Mouse (Mus musculus) Patski (cell line): ENCODE measurements around the gene Ptprr. TPM values are rescaled to one million over a fixed set of nuclear protein-coding genes. Genes with fewer than 3 reads are reported as not detected.

Experiments used
- ATAC-seq: fragments of 100-300 bp; one replicate; pipeline ENCODE4 v1.8.0; 2021
- CTCF ChIA-PET: fragments of 350-600 bp; sonication (Branson Sonifier 250); formaldehyde crosslinking; loops from one replicate; lab custom pipeline; 2022; ENCODE audit warnings: inconsistent platforms; lab: Charles Lee
- POLR2A ChIA-PET: fragments of 350-600 bp; sonication (Branson Sonifier 250); formaldehyde crosslinking; loops from one replicate; lab custom pipeline; 2022; ENCODE audit warnings: antibody characterized with exemption, inconsistent platforms; lab: Charles Lee
- DNase-seq: peaks from one replicate; pipeline ENCODE4 v3.0.0-alpha.2; 2011; ENCODE audit warnings: low read depth, low spot score
- H3K27me3 ChIP-seq: fragments of 371-371 bp; one replicate; pipeline ENCODE4 v1.5.1; 2021
- CTCF ChIP-seq: fragments of 100-300 bp; IDR thresholded peaks from one replicate; pipeline ENCODE4 v1.5.1; 2021
- in situ Hi-C: fragments of 300-500 bp; cut with MboI; formaldehyde crosslinking; loops from 3 replicates; pipeline ENCODE4 v1.11.1; 2018; ENCODE audit warnings: low pct_unique_long_range_greater_than_20kb, mixed read lengths
- polyA plus RNA-seq: library from polyadenylated mRNA; unstranded; gene quantifications from one replicate; pipeline ENCODE4 v1.2.3, GENCODE M21; 2021

Ptprr gene
- polyA plus RNA-seq, 1 experiment from 2014 or later = 0.32 TPM

- CTCF ChIA-PET = no interaction called here
- H3K27me3 ChIP-seq = peaks cover 21% of the 10 kb centered on the region
- ATAC-seq (no peak), DNase-seq (no peak)
- POLR2A ChIA-PET = no interaction called here
- TF ChIP-seq CTCF = no peak
- in situ Hi-C loops = loop anchor here (25.0 kb wide), 1 partner anchor 236 kb away; no protein-coding TSS in a partner anchor
These were observed 57.9 kb downstream of the Ptprr start for GRCm38 (mm10) chr10:116075954-116076353.

DNA sequence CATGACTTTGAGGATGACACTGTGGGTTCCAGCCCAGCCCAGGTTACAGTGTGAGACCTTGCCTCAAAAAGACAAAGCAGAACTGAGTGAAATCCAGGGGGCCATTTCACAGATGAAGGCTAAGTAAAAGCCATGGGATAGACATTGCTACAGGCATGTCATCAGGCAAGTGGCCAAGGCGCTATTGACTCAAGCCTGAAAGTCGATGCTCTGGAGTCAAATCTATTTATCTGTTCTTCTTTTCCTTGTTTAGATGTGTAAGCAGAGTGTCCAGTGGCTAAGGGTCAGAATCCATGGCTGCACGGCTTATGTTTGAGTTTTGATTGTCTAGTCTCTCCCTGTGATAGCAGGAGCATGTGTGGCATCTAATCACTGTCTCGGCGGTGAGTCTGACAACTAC is 60.6 kb downstream of the Ptprr start:
- ATAC-seq (no peak), DNase-seq (no peak)
- ChIA-PET POLR2A (no interaction called here), CTCF (no interaction called here)
- H3K27me3 ChIP-seq = peaks cover 14% of the 10 kb centered on the region
- no peak for TF ChIP-seq CTCF
- in situ Hi-C loops = loop anchor here (25.0 kb wide), 1 partner anchor 234 kb away; no protein-coding TSS in a partner anchor

DNA sequence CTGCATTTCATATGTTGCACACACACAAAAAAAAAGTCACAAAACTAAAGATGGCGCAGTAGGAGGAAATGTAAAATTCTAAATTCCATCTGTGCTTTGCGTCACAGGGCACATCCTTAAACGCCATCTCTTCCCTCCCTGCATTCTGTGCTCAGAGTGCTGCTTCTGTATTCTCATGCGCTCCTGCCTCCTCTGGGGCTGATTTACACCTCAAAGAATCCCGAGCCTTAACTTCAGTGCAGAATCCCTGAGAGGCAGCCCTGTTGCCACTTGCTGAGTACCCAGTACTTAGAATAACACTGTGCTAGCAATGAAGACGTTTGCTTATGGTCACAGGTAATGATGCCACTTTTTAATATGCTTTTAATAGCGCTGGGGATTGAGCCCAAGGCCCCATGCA is 61.4 kb downstream of the Ptprr start:
- peaks cover 9% of the 10 kb centered on the region for H3K27me3 ChIP-seq
- no peak for TF ChIP-seq CTCF
- ChIA-PET POLR2A (no interaction called here), CTCF (no interaction called here)
- ATAC-seq = no peak
- in situ Hi-C loops = loop anchor here (25.0 kb wide), 1 partner anchor 233 kb away; no protein-coding TSS in a partner anchor
- DNase-seq = no peak

- DNase-seq = no peak
- in situ Hi-C loops = loop anchor here (5.0 to 25.0 kb wide), 2 partner anchors 111 to 231 kb away; no protein-coding TSS in a partner anchor
- CTCF ChIA-PET = interaction anchor here (1.0 kb wide), 1 partner anchor 11 kb away, joined by 3 read pairs; no protein-coding TSS in a partner anchor
- H3K27me3 ChIP-seq = peaks cover 15% of the 10 kb centered on the region
- no peak for ATAC-seq
- POLR2A ChIA-PET = no interaction called here
- no peak for TF ChIP-seq CTCF
These were observed 62.8 kb downstream of the Ptprr start for GRCm38 (mm10) chr10:116080841-116081240.

- DNase-seq (no peak), ATAC-seq (no peak)
- H3K27me3 ChIP-seq = peaks cover 18% of the 10 kb centered on the region
- in situ Hi-C loops = loop anchor here (5.0 to 25.0 kb wide), 2 partner anchors 108 to 228 kb away; no protein-coding TSS in a partner anchor
- peak; percentile 52 for TF ChIP-seq CTCF
- ChIA-PET POLR2A (no interaction called here), CTCF (interaction anchor here (3.2 kb wide), 1 partner anchor 113 kb away, joined by 11 read pairs; no protein-coding TSS in a partner anchor)
These were observed 66.0 kb downstream of the Ptprr start for GRCm38 (mm10) chr10:116083965-116084364.

- POLR2A ChIA-PET = no interaction called here
- ATAC-seq (no peak), DNase-seq (no peak)
- in situ Hi-C loops = loop anchor here (25.0 kb wide), 1 partner anchor 216 kb away; no protein-coding TSS in a partner anchor
- peaks cover 12% of the 10 kb centered on the region for H3K27me3 ChIP-seq
- TF ChIP-seq CTCF = no peak
- CTCF ChIA-PET = no interaction called here
These were observed 78.5 kb downstream of the Ptprr start for GRCm38 (mm10) chr10:116096466-116096865.

DNA sequence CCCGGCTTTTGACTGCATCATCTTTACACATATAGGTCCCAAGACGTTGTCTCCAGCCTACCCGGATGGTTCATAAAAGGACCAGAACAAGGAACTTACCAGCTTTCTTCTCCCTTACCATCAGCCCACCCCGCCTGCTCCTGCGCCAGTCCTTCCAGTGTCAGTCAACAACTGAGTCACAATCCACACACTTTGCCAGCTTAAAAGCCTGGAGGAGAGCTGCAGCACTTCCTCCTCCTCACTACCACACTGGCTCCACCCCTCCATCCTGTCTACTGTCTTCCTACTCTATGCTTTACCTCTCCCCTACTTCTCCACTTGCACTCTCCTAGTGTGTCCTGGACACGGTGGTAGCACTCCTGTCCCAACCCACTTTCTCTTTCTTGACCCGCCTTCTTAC is 80.5 kb downstream of the Ptprr start:
- in situ Hi-C loops = loop anchor here (25.0 kb wide), 1 partner anchor 214 kb away; no protein-coding TSS in a partner anchor
- H3K27me3 ChIP-seq = peaks cover 8% of the 10 kb centered on the region
- ChIA-PET CTCF (no interaction called here), POLR2A (no interaction called here)
- no peak for TF ChIP-seq CTCF
- no peak for ATAC-seq
- DNase-seq = no peak

DNA sequence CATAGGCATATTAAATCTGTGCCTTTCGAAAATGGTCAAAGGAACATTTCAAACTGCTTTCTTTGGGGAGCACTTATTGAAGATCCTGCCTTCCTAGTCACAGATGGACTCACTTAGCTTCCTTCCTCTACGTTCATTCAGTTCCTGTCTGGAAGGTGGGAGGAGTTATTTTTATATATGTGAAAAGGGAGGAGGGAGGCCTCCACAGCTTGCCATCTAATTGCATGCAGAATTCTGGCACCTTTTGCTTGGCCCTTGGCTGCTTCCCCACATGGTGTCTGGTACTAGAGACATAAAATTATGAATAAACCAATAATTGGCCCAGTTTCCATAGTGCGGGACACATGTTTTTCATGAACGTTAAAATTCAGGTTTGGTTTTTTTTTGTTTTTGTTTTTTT is 90.2 kb downstream of the Ptprr start:
- DNase-seq = no peak
- peaks cover 16% of the 10 kb centered on the region for H3K27me3 ChIP-seq
- CTCF ChIA-PET = no interaction called here
- ATAC-seq = no peak
- in situ Hi-C loops = no loop called here
- POLR2A ChIA-PET = no interaction called here
- TF ChIP-seq CTCF = no peak

- DNase-seq (no peak), ATAC-seq (no peak)
- H3K27me3 ChIP-seq = peaks cover 16% of the 10 kb centered on the region
- ChIA-PET POLR2A (no interaction called here), CTCF (no interaction called here)
- in situ Hi-C loops = no loop called here
- TF ChIP-seq CTCF = no peak
These were observed 90.7 kb downstream of the Ptprr start for GRCm38 (mm10) chr10:116108730-116109129.

DNA sequence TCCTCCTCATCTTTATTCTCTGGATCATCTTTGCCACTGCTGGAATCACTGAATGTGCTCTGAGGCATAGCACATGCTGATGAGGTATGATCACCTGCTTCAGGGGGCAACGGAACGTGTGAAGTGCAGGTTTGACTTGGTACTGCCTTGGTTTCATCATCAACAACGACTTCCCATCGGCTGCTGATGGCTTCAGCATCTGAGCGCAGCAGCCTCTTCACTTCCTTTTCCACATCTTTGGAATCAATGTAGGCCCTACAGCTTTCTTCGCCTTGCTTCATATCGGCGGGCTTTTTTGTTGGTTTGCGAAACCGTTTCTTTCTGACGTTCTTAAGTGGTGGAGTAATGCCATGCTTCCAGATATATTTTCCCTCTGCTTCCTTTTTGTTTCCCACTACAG is 94.9 kb downstream of the Ptprr start:
- peaks cover 22% of the 10 kb centered on the region for H3K27me3 ChIP-seq
- in situ Hi-C loops = no loop called here
- DNase-seq (no peak), ATAC-seq (no peak)
- POLR2A ChIA-PET = no interaction called here
- no peak for TF ChIP-seq CTCF
- CTCF ChIA-PET = no interaction called here

- DNase-seq (no peak), ATAC-seq (no peak)
- ChIA-PET POLR2A (no interaction called here), CTCF (no interaction called here)
- TF ChIP-seq CTCF = no peak
- peaks cover 22% of the 10 kb centered on the region for H3K27me3 ChIP-seq
- in situ Hi-C loops = no loop called here
These were observed 96.0 kb downstream of the Ptprr start, which contains the start of gene 4933416C03Rik for GRCm38 (mm10) chr10:116113867-116114474. Gene 4933416C03Rik, minus strand, starts transcription at chr10:116113917.
